Mouse (Mus musculus) regulatory T cell (primary cell): Measurements from ENCODE around the gene Olfr675.
"Not testable (repeated sequence)": the region's sequence is repeated elsewhere in the genome, so short reads cannot be mapped to it uniquely, and the experiment has no call there.

Source experiments
- in situ Hi-C: fragments of 300-600 bp; cut with MboI, MseI; formaldehyde crosslinking; loops from one replicate; pipeline ENCODE4 v1.15.1; 2025; ENCODE audit warnings: high pct_unique_total_duplicates

The Olfr675 gene

GRCm38 (mm10) chr7:105028360-105028759, at the start of gene Olfr675:
Gene Olfr675 (minus strand): TSS chr7:105028460.
- in situ Hi-C loops = no loop called here

DNA sequence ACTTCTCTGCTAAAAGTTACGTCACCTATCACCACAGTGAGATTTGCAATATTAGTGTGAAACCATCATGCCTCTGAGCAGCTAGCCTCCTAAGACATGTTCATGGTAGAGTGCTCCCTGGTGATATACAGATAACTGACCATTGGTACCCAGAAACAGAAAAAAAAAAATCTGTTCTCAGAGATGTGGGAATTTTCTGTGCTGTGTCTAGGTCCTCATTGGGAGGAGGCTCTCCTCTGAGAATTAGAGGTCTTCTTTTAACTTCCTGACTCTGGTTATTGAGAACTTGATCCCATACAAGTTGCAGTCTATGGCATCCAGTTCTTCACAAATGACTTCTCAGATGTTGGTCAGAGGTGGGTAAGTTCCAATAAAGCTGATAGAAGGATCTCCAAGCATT, 35.9 kb upstream of the Olfr675 start, which contains the start of gene Olfr678:
Gene Olfr678 (plus strand): TSS at position 301 of the 400 bp plus-strand sequence.
- in situ Hi-C loops = no loop called here

DNA sequence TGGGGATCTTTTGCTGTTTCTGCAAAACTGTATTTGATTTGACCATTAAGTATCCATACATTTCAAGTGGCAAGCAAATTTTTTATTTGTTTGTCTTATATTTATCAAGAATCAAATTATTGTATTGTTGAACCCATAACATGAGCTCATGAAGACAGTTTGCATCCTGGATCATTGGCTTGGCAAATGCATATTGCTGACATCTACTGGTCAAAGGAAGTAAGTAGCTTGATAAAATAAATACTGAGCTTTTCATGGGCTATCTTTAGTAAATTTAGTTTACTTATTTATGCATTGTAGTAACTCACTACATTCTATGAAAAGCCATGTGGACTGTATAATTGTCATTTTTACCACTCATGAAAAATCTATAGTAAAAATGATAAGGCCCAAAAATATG, 30.7 kb upstream of the Olfr675 start:
- in situ Hi-C loops = no loop called here

- in situ Hi-C loops = not testable (repeated sequence)
These were observed 5.6 kb upstream of the Olfr675 start for GRCm38 (mm10) chr7:105033836-105034235.

GRCm38 (mm10) chr7:105032398-105032797, 4.1 kb upstream of the Olfr675 start, which contains the start of gene Olfr676:
Gene Olfr676 (plus strand): TSS chr7:105032698.
- in situ Hi-C loops = no loop called here

- in situ Hi-C loops = no loop called here
These were observed 5.7 kb downstream of the Olfr675 start for GRCm38 (mm10) chr7:105022530-105022929.

GRCm38 (mm10) chr7:105001929-105002328, 26.3 kb downstream of the Olfr675 start, which contains the start of gene Olfr672:
Gene Olfr672 (minus strand): TSS chr7:105002029.
- in situ Hi-C loops = no loop called here

DNA sequence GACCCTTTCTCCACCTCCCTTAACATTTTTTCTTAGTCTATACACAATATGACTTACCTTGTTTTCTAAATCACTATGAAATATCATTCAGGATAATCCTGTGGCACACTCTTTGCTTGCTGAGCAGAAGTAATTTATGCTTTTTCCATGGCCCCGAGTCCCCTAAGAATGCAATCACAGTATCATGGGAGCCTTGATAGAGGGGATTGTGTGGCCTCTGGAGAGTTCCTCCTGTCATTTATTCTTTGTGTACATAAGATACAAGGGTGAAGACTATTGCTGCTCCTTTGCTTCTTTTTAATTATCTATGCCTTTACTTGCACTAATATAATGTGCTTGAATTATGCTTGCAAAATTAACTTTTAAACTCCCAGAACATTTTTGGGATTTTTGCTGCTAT, 49.2 kb downstream of the Olfr675 start, which contains the start of gene Olfr671:
Gene Olfr671 (minus strand): TSS at position 101 of the 400 bp plus-strand sequence.
- in situ Hi-C loops = no loop called here

- in situ Hi-C loops = not testable (repeated sequence)
These were observed 55.8 kb downstream of the Olfr675 start for GRCm38 (mm10) chr7:104972507-104972906.
